Mouse (Mus musculus) kidney, postnatal 0 days (tissue): ENCODE data around the gene Mmp15. TPM values are rescaled to one million over a fixed set of nuclear protein-coding genes. Genes with fewer than 3 reads are reported as not detected.

Experiments
- ATAC-seq: fragments of 200-750 bp; cut with Nextera tagmentation; replicated peaks from 2 replicates; pipeline ENCODE4 v1.8.0; 2017; ENCODE audit warnings: low read depth, moderate number of reproducible peaks, moderate TSS enrichment, moderate library complexity; ENCODE audit not compliant: low FRiP score
- DNase-seq: peaks from one replicate; pipeline ENCODE4 v3.0.0-alpha.2; 2016; ENCODE audit warnings: low spot score
- H3K27ac ChIP-seq: fragments of 300-500 bp; sonication (generic); 2 replicates; pipeline ENCODE4 v1.5.1; 2014; ENCODE audit warnings: mild to moderate bottlenecking
- H3K27me3 ChIP-seq: fragments of 300-500 bp; sonication (generic); 2 replicates; pipeline ENCODE4 v1.6.1; 2014; ENCODE audit warnings: low read length, mixed read lengths; ENCODE audit not compliant: insufficient read depth
- H3K36me3 ChIP-seq: fragments of 300-500 bp; sonication (generic); 2 replicates; pipeline ENCODE4 v1.6.1; 2014; ENCODE audit warnings: low read length, mixed read lengths; ENCODE audit not compliant: insufficient read depth
- H3K4me1 ChIP-seq: fragments of 300-500 bp; sonication (generic); replicated peaks from 2 replicates; pipeline ENCODE4 v1.6.1; 2014; ENCODE audit warnings: antibody characterized with exemption, low read length, mixed read lengths; ENCODE audit not compliant: insufficient read depth
- H3K4me2 ChIP-seq: fragments of 300-500 bp; sonication (generic); 2 replicates; pipeline ENCODE4 v1.6.1; 2014; ENCODE audit warnings: mild to moderate bottlenecking, low read length, moderate library complexity, mixed read lengths
- H3K4me3 ChIP-seq: fragments of 300-500 bp; sonication (generic); replicated peaks from 2 replicates; pipeline ENCODE4 v1.5.1; 2014; ENCODE audit warnings: low read depth, low read length
- H3K9ac ChIP-seq: fragments of 300-500 bp; sonication (generic); 2 replicates; pipeline ENCODE4 v1.6.1; 2014; ENCODE audit warnings: low read depth, low read length
- H3K9me3 ChIP-seq: fragments of 300-500 bp; sonication (generic); replicated peaks from 2 replicates; pipeline ENCODE4 v1.6.1; 2016; ENCODE audit warnings: low read length, inconsistent platforms, mixed read lengths
- CTCF ChIP-seq: IDR thresholded peaks from 2 replicates; pipeline ENCODE4 v1.5.1; 2016; ENCODE audit warnings: antibody characterized with exemption, low read depth, mild to moderate bottlenecking, moderate library complexity
- WGBS: fragments of 180-500 bp; shearing (Covaris S2); extraction: QIAGEN DNeasy Blood & Tissue Kit; methylation state at CpG from one replicate; pipeline ENCODE4 v1.1.7; 2014; 5-methylcytosine and 5-hydroxymethylcytosine counted together
- polyA plus RNA-seq: library from polyadenylated mRNA; unstranded; fragments of >200 nt; fragmentation: Nextera tagmentation; extraction: Ambion mirVana; gene quantifications from 2 replicates; pipeline ENCODE4 v1.2.1, GENCODE M21; 2015

The Mmp15 gene
- polyA plus RNA-seq, 1 experiment from 2014 or later: 5.8 TPM

DNA sequence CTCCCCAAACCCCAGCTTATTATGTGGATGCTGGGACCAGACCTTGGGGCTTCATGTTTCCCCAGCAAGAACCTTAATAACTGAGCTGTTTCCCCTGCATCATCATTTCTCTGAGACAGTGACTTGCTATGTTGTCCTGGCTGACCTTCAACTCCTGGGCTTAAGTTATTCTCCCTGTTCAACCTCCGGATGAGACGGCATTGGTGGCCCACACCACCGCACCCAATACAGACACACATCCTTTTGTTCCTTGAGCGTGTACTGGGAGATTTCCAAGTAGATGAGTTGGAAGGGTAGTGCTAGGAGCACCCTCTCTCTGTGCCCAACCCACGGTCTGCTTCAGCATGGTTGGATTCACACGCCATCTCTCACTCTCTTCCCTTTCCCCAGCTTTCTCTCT, 38.2 kb upstream of the Mmp15 start:
- H3K4me2 ChIP-seq: no peak overlapping the region
- H3K27ac ChIP-seq: no peak overlapping the region
- H3K9me3 ChIP-seq: no peaks in the 10 kb centered on the region
- ATAC-seq: no peak
- no peak for DNase-seq
- no peaks in the 10 kb centered on the region for H3K4me1 ChIP-seq
- H3K9ac ChIP-seq: no peak overlapping the region
- no peak for TF ChIP-seq CTCF
- WGBS: 84% methylated on average over 6 of the region's 6 CpGs
- H3K27me3 ChIP-seq: no peaks in the 10 kb centered on the region
- H3K36me3 ChIP-seq: no peaks in the 10 kb centered on the region
- H3K4me3 ChIP-seq: no peak overlapping the region

DNA sequence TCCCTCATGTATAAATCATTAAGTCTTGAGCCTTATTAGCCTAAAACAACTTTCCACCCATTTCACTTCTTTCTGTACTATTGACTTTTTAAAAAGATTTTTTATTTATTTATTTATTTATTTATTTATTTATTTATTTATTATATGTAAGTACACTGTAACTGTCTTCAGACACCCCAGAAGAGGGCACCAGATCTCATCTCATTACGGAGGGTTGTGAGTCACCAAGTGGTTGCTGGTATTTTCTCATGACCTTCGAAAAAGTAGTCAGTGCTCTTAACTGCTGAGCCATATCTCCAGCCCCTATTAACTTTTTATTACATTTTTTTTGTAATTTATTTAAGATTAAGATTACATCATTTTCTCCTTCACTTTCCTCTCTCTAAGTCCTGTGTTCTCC, 37.4 kb upstream of the Mmp15 start:
- WGBS: 59% methylated on average over 2 of the region's 2 CpGs
- H3K4me3 ChIP-seq: no peak overlapping the region
- no peak overlapping the region for H3K27ac ChIP-seq
- H3K4me1 ChIP-seq: no peaks in the 10 kb centered on the region
- TF ChIP-seq CTCF: no peak
- DNase-seq: no peak
- no peaks in the 10 kb centered on the region for H3K27me3 ChIP-seq
- no peaks in the 10 kb centered on the region for H3K9me3 ChIP-seq
- H3K9ac ChIP-seq: no peak overlapping the region
- ATAC-seq: no peak
- H3K4me2 ChIP-seq: no peak overlapping the region
- H3K36me3 ChIP-seq: no peaks in the 10 kb centered on the region

DNA sequence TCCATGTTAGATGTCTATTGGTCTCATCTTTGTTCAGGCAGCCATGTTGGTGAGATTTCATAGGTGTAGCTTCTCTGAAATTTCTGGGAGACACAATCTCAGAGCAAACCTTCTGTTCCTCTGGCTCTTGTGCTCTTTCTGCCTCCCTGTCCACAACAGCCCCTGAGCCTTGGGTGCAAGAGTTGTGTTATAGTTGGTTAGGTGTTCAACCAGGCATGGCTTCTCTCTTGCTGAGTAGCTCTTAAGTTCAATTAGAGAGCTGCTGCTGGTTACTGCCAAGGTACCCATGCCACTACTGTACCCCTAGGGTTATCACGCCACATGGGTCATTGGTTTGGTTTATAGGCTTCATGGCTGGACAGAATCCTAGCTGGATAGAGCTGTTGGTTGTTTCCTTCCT, 36.7 kb upstream of the Mmp15 start:
- Histone ChIP-seq H3K27ac (no peak overlapping the region), H3K27me3 (no peaks in the 10 kb centered on the region), H3K4me3 (no peak overlapping the region), H3K4me2 (no peak overlapping the region), H3K4me1 (0 out of 2 replicates have a peak, but pooled peaks cover 3% of the 10 kb centered on the region), H3K9me3 (no peaks in the 10 kb centered on the region), H3K9ac (no peak overlapping the region), H3K36me3 (no peaks in the 10 kb centered on the region)
- no peak for TF ChIP-seq CTCF
- WGBS: 79% methylated on average over 1 of the region's 1 CpGs
- no peak for DNase-seq
- 0 out of 2 replicates have a peak, but pooled peaks have one; percentile 52 for ATAC-seq

DNA sequence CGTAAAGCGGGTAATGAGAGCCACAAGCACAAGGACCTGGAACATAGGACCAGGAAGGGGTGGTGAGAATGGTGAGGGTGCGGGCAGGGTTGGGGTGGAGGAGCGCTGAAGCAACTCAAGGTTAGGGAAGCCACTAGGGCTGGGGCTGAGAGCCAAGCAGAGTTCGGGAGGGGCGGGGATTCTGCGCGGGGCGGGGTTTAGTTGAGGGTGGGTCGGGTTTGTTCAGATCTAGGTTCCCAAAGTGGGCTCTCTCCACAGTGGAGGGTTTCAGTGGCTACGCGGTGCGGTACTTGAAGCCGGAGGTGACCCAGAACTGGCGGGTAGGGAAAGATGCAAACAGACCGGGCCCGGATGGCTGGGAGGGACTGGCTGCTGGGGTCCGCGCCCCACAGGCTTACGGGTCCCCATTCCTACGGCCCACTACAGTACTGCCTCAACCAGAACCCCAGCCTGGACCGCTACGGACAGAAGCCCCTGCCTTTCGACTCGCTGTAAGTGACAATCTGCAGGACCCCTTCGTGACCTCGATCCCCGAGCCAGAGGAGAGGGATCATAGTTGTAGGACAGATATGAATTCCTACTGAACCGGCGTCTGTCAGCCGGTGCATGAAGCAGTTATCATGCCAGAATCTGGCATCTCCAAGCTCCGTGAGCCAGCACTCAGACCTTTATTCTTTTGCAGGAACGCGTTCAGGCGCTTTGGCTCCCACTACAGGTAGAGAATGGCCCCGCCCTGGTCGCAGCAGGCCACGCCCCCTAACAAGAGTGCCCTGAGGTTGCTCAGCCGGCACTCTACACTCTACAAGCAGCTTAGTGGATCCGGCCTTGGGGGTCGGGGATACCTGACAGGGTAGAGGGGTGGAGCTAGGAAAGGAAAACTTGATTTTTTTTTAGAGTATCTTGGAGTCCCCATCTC, 31.6 kb upstream of the Mmp15 start:
- Histone ChIP-seq H3K4me3 (peak overlapping the region; percentile 37), H3K36me3 (0 out of 2 replicates have a peak, but pooled peaks cover 4% of the 10 kb centered on the region), H3K4me1 (peaks cover 9% of the 10 kb centered on the region; the same call in 1 of the 2 replicates), H3K9me3 (no peaks in the 10 kb centered on the region), H3K27me3 (no peaks in the 10 kb centered on the region), H3K27ac (no peak overlapping the region), H3K9ac (peak overlapping the region; percentile 23; the same call in 1 of the 2 replicates), H3K4me2 (peak overlapping the region; percentile 85)
- ATAC-seq: peak; percentile 87
- peak; percentile 68 for DNase-seq
- 2% methylated on average over 41 of the region's 41 CpGs for WGBS
- peak; percentile 60 for TF ChIP-seq CTCF

DNA sequence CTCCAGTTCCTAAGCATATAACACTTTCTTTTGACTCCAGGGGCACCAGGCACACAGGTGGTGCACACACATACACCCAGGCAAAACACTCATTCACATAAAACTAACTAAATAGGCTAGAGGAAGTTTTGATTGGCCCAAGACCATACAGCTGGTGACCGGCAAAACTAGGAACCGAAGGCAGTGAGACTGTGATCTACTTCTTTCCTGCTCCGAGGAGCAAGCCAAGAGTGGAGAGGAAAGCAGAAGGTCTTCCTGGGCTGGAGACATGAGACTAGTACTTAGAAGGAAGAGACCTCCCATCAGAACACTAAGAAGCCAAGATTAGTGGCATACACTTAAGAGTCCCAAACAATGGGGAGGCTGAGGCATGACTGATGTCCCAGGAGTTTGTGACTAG, 28.9 kb upstream of the Mmp15 start:
- TF ChIP-seq CTCF: no peak
- no peak for ATAC-seq
- H3K4me1 ChIP-seq: peaks cover 9% of the 10 kb centered on the region; the same call in 1 of the 2 replicates
- H3K36me3 ChIP-seq: peaks cover 25% of the 10 kb centered on the region
- no peak overlapping the region for H3K4me2 ChIP-seq
- H3K9me3 ChIP-seq: no peaks in the 10 kb centered on the region
- WGBS: 46% methylated on average over 3 of the region's 3 CpGs
- H3K27me3 ChIP-seq: no peaks in the 10 kb centered on the region
- no peak overlapping the region for H3K9ac ChIP-seq
- no peak overlapping the region for H3K4me3 ChIP-seq
- H3K27ac ChIP-seq: no peak overlapping the region
- DNase-seq: no peak

DNA sequence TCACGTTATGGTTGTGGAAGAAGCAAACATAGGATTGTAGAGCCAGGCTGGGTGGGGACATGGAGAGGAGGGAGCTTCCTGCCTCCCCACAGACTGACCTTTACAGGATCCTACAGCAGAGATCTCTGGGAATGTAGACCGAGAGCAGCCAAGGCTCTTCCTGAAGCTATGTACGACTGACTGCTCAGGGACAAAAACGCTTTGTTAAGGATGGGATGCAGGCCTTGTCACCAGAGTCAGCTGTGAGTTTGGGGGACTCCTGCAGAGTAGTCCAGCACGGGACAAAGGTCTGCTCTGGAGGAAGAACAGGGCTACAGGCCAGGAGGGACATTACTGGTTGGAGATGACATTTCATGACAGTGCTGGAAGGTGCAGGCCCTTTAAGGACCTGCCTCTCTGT, 27.4 kb upstream of the Mmp15 start:
- H3K4me2 ChIP-seq: no peak overlapping the region
- peaks cover 9% of the 10 kb centered on the region; the same call in 1 of the 2 replicates for H3K4me1 ChIP-seq
- no peak for DNase-seq
- H3K4me3 ChIP-seq: no peak overlapping the region
- H3K27me3 ChIP-seq: no peaks in the 10 kb centered on the region
- 64% methylated on average over 5 of the region's 5 CpGs for WGBS
- ATAC-seq: no peak
- H3K9ac ChIP-seq: no peak overlapping the region
- H3K27ac ChIP-seq: no peak overlapping the region
- no peak for TF ChIP-seq CTCF
- H3K9me3 ChIP-seq: no peaks in the 10 kb centered on the region
- H3K36me3 ChIP-seq: peaks cover 39% of the 10 kb centered on the region
